Mouse (Mus musculus) skeletal muscle tissue, adult 2 months (tissue): Measurements from ENCODE around the gene Cdc42ep1.
A peak's percentile ranks its signal among the peaks of the same experiment; 100 is the strongest.

Source experiments
- DNase-seq: peaks from one replicate; pipeline ENCODE4 v3.0.0-alpha.2; 2012; ENCODE audit warnings: low read depth, low spot score

The Cdc42ep1 gene

DNA sequence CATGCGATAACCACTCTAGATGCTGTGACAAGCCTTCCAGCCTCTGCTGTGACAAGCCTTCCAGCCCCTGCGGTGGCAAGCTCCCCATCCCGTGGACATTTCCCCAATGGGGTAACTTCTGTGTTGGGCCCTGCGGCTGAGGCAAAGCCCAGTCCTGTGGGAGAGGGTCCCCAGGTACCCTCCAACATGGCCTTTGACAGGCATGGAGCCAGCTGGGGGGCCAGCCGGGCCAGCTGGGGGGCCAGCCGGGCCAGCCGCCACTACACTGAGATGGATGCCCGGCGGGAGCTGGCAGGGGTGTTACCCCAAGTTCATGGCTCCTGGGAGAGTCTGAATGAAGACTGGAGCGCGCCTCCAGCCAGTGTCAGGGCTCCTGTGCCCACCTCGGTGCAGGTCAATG is 7.1 kb downstream of the Cdc42ep1 start:
- no peak for DNase-seq

DNA sequence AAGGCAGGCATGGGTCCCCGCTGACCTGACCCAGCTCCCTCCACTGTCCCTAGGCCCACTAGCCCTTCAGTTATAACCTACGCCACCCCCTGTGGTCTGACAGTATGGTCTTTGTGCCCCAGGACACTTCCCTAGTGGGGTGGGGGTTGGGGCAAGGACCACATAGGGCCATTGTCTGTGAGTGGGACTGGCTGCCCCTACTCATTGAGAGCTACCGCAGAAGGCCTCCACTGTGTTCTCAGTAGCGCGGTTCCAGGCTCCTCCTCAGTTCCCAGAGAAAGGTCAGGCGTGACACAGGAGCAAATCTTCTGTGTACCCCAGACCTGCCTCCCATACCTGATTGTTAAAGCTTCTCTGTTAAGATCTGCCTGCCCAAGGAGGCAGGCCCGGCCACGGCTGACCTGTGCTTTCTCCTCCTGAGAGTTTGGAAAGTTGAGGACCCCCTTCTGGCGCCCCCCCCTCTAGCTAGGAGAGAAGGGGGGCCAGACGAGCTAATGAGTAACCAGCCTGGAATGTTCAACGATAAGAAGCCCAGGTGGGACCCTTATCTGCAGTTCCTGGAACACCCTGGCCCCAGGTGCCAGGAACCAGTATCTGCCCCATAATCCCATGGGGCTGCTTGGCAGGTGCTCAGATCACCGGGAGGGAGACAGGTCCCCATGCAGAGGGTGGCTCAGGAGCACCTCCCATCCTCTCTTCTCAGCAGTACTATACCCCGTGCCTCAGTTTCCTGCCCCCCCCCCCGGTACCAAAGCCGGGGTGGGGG is 7.8 kb downstream of the Cdc42ep1 start:
- no peak for DNase-seq

DNA sequence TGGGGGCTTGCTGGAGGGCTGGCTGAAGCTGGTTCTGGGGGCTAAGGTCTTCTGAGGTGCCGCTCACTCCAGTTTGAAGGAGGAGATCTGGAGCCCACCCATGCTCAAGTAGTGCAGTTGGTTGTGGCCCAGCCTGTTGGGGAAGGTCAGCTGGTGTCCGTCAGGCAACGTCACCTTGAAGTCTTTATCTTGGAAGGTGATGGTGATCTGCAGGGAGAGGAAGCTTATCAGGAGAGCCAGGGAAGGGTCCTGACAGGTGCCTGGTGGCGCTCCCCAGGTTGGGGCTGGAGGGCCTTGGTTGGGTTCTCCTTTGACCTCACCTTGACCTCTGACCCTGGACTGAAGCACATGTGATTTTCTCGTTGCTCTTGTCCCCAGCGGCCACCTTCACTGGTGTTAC is 8.5 kb downstream of the Cdc42ep1 start:
- DNase-seq: no peak

DNA sequence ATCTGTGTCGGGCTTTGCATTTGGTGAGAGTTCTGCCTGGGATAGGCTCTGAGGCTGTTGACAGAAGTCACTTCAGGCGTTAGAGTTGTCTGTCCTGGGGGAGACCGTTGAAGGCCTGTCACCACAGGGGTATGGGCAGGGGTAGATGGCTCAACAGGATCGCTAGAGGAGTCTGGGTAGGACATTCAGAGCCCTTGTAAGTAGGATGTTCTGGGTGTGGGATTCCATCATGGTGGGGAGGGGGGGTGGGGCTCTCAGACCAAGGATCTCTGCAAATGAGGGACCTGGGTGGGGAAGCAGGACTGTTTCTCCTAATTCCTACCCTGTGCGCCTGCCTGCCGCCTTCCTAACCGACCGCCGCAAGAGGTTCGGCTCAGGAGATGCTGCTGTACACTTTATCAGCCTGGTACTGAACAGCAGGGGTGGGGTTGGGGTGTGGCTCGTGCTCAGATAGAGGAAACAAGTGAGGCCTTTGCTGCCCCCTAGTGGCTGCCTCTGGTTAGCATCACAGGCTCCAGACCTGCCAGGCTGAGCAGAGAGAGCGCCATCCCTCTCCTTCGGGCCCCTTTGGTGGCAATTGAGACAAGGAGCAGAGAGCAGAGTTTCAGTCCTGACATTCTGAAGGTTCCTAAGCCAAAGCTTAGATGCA is 9.2 kb downstream of the Cdc42ep1 start:
- DNase-seq: peak; percentile 79

DNA sequence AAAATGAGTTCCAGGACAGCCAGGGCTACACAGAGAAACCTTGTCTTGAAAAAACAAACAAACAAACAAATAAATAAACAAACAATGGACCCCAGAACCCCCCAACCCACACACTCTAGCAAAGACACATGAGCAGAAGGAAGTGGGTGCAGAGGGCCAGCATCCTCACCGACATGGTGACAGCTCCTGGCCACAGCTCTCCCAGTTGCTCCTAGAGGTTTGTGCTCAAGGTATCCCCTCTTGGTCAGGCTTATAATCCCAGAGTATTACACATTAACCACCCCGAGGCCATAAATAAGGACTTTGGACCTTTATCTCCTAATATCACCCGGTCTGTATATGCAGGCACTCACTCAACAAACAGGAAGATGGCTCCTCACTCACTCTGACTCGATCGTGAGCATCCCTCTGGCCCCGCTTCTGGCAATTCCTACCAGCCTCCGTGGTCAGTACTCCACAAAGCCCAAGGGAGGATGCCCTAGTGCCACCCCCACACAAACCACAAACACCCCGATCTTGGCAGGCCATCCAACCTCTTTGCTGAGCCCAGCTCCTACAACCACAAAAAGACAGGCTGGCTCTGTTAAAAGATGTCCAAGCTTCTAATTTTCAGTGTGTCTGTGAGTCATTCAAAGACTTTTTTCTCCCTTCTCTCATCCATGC is 13.0 kb downstream of the Cdc42ep1 start, which contains the start of gene Lgals2:
Gene Lgals2 (minus strand): TSS at position 227 of the 663 bp plus-strand sequence.
- no peak for DNase-seq

DNA sequence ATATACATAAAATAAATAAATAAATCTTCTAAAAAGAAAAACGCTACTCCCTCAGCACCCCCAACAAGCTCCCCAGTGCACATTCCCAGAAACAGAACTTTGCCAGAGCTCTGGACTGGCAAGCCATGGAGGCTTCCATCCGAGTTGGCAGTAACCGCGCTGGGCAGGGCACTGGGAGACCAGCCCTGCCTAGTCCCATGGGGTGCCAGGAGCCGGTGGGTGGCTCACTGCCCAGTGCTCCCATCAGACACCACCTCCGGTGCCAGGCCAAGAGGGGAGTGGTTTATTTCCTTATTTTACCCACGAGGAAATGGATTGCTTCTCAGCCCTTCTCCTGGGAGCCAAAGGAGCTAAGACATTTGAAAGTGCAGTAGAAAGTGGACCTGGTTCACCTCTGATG is 14.6 kb downstream of the Cdc42ep1 start:
- peak; percentile 74 for DNase-seq

DNA sequence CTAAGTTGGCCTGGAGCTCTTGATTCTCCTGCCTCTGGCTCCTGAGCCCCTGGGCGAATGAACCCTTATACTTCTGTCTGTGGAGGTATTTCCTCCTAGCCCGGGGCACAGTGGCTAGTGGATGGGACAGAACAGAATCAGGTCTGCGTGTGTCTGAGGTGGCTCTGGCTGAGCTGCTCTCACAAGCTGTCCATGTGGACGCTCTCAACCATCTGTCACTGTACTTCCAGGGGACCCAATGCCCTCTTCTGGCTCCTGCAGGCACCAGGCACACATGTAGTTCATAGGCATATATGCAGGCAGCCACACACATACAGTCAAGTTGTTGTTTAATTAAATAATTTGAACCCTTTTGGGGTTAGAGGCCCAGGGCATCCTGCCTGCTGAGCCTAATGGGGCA is 16.9 kb downstream of the Cdc42ep1 start:
- DNase-seq: no peak

DNA sequence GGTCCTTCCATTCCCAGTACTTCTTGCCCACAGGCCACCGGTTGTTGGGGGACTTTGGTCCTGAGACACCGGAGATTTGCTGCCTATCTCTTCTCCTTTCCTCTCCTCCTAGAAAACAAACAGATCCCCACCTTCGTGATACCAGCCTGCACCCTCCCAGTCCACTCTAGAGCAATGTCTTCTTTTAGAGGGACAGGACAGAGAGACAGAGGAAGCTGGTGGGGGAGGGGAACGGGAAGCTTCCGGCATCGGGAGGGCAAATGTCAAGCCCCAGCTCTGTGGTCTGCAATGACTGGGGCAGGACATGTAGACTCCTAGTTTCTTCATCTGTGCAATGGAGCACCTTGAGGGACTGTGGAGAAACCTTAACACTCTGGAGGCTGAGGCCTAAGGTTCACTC is 17.3 kb downstream of the Cdc42ep1 start:
- DNase-seq: no peak

DNA sequence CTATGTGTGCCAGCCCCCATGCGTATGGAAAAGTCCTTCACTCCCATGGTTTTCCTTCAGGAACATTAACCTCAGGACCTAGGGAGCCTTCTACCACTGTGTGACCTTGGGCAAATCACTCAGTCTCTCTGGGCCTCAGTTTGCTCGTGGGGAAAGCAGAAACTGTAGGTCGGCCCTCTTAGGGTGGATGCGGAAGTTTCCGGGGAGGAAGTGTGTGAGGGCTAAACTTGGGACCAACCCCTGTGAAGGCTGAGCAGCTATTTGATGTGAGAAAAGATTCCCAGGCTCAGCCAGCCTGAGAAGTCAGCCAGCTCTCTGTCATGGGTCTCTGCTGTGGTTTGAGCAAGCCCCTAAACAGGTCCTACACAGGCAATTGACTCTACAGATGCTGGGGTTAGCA is 19.9 kb downstream of the Cdc42ep1 start:
- DNase-seq: no peak

DNA sequence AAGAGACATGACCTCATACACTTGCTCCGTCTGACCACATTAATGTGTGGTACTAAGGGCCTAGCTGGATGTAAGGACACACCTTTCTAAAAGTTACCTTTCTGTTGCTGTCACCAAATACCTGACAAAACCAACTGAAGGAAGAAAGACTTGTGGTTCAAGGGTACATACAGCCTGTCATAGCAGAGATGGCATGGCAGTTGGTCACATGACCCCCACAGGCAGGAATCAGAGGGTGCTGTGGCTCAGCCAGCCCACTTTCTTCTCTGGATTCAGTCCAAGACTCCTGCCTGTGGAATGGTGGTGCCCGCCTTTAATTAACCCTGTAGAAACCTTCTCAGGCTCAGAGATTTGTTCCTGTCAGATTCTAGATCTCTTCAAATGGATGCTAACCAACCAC is 20.7 kb downstream of the Cdc42ep1 start:
- no peak for DNase-seq

DNA sequence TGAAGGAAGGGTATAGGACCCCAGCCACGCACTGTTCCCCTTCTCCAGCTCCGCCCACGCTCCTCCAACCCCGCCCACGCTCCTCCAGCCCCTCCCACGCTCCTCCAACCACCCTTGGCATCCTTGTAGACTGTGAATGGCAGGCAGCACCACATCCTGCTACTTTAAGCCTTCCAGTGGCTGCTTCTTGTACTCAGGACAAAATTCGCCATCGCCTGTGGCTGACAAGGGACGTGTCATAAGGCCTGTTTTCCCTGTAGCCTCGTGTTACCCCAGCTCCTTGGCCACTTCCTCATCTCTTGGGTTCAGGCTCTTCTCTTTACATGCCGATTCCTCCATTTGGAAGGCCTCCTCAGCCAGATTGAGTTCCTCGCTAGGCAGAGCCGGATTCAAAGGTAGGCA is 21.4 kb downstream of the Cdc42ep1 start:
- no peak for DNase-seq

DNA sequence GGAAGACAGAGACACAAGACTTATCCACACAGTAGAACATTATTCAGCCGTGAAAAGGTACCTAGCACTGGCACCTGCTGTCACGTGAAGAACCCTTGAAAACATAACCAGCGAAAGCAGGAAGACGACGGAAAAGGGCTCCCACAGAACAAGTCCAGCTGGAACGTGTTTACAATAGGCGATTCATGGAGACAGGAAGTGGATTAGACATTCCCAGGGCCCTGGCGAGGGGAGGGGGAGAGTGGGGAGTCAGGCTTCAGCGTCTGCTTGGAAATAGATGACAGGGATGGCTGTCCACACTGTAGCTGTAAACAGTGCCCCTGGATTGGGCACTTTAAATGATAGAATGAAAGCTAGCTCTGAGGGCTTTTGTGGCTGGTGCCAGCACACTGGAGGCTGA is 26.0 kb downstream of the Cdc42ep1 start:
- no peak for DNase-seq

DNA sequence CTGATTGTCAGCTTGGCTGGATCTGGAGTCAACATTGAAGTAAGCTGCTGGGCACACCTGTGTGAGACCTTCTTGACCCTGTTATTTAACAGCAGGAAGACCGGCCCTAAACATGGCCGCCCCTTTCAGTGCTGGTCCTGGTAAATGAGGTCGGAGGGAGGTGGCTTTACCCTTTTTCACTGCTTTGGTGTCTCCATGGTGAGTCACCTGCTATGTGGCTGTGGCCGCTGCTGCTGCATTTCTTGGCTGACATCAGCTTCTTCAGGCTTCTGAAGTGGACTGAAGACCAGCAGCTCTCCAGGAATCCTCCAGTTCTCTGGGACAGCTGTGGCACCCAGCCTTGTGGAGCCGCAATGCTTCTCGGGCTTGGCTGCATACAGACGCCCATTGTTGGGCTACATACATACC is 26.4 kb downstream of the Cdc42ep1 start:
- no peak for DNase-seq

DNA sequence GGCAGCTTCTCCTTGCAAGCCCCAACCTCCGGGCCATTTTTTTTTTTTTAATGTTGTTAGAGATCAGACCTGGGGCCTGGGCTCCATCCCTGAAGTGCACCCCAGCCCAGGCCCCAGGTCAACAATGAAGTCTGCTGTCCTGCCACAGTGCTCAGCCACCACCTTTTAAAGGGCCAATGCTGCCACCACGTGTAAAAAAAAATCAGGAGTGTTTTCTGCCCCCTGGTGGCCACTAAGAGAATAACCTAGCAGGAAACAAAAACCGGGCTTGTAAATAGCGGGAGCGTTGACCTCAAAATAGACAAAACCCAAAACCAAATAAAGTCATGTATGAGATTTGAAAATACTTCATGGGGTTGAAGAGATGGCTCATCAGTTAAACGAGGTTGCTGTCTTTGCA is 27.4 kb downstream of the Cdc42ep1 start:
- DNase-seq: peak; percentile 56

DNA sequence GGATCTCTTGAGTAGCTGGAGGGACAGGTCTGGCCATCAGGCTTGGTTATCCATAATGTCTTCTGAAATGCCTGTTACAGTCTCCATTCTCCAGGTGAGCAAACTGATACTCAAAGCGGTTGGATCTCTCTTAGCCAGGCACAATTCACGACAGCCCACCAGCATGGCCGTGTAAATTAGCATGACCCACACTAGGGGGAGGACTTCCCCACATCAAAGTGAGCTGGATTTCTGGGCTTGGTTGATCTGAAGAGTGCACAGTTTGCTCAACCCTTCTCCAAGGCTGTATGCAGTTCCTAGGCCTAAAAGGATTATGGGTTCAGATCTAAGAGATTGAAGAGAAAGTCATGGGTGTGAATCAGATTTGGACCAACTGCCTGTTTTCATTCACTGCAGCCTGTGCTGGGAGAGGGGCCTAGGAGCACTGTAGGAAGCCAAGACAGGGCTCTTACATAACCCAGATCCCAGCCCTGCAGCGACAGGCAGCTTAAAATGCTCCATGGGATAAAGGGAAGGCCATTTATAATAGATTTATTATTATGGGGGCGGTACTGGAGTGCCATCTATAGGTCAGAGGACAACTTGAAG is 29.7 kb downstream of the Cdc42ep1 start:
- DNase-seq: no peak

DNA sequence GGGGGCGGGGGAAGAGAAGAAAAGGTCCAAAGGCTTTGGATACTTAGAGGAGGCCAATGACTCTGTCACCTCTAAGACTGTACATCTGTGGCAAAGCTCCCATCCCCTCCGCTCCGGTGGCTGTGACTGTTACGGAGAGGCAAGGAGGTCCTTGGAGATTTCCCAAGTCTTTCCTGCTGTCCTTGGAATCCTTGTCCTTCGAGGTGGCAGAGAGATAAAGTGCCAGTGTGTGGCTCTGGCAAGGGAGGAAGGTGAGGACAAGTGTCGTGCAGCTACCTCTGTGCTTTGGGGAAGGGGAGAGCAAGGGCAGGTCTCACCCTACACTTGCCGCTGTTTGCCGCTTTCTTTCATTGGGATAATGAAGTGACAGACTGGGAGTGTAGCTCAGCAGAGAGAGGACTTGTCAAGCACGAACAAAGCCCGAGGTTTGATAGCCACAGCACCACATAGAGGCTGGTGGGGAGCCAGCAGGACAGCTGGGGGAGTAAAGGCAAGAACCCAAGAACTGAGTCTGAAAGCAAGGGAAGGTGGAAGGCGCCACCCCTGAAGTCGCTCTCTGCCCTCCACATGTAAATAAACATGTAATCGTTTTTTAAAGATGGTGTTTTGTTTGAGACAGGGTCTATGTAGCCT is 31.5 kb downstream of the Cdc42ep1 start:
- no peak for DNase-seq

DNA sequence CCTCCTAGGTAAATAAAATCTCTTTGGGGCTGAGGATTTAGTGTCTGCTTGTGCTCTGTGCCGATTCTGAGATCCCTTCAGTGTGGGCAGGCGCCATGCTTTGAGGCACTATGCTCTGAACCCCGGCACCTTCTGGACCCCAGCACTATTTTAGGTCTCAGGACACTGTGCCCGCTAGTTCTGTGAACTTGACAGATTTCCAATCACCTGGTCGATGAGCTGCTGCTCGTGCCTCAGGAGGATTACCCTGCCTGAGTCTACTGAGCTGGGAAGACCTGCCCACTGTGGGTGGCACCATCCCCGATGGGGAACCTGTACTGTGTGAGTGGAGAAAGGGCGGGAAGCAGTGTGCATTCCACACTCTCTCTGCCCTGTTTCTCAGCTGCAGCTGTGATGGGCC is 32.6 kb downstream of the Cdc42ep1 start:
- no peak for DNase-seq

DNA sequence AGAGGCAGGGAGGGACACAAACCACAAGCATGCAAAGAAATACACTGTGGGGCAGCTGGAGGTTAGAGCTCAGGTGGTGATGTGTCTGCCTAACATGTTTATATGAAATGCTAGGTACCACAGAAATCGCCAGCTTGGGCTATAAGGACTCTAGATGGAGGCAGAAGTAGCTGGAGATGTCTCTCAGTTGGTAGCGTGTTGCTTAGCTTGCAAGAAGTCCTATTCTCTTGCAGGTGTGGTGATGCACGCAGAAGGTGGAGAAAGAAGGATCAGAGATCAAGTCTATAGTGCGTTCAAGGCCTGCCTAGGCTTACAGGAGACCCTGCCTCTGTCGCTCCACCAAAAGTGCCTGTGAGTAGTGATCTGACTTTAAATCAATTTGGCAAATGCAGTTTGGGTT is 33.1 kb downstream of the Cdc42ep1 start:
- DNase-seq: no peak

DNA sequence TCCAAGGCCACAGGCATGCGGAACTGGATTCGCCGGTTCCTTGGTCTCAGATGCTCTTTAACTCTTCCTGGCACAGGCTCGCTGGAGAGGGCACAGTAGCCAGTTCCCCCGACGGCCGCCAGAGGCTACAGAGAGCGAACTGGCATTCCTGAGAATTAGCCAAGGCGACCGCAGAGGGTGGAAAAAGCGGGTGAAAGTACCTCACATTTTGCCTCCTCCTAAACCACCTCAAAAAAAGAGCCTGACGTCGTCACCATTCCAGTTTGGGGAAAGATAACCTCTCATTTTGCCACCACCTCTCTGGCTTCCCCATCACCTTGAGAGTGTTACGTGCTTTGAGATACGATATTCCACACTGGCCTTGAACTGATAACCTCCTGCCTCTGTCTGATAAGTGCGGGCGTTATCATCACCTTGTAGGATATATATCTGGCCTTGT is 33.9 kb downstream of the Cdc42ep1 start:
- DNase-seq: no peak

DNA sequence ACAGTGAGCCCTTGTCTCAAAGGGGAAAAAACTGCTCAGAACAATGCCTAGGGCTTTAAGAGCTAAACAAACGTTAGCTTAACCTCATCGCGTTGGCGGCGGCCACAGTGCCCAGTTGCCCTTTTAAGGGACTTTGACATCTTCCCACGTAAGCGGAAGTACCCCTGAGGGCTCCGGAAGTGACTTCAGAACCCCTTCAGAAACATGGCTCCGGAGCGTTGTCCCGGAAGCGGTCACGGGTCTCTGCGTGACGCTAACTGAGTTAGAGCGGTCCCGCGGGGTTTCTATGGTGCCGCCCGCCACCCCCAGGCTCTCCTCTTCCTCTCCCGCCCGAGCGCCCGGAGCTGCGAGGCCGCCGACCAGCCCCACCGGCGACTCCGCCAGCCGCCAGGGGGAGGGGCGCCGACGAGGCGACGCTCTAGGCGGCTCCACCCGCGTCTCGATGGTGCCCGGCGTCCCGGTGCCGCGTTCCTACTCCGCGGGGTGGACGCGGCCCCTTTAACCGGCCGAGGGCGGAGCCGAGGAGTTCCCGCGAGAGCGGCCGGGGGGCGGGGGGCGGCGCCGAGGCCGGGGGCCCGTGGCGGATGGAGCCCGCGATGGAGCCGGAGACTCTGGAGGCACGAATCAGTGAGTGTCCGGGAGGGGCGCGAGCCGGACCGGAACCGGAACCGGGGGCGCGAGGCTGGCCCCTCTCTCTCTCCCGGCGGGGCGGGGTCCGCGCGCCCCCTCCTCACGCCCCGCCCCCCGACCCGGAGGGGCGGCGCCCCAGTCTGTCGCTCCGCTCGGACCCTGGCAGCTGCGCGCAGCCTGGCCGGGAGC is 34.8 kb downstream of the Cdc42ep1 start, which contains the start of gene Gga1:
Gene Gga1 (plus strand): TSS at position 200 of the 819 bp plus-strand sequence.
- DNase-seq: peak; percentile 95

DNA sequence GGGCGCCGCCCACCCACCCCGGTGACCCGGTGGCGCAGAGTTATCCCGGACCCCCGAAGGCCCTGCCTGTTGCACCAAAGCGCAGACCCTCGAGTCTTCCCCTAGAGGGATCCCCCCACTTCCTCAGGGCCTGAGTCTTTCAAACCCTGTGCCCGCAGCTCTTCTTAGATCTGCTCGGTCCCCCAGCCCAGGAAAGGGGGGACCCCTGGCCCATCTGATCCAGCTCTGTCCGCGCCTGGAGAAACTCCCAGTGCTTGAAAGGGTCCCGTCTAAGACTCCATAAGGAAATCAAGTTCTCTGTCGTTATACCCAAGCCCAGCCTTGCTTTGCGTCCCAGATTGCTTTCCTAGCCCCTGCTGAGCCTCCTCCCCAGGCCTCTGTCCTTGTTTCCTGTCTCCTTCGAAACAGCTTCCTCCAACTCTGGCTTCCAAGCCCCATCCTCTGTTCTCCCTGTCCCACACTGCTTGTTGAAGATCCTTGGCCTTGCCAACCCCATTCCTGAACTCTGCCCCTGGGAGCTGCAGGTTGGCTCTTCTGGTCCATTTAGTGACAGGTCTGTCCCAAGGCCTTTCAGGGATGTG is 35.5 kb downstream of the Cdc42ep1 start:
- DNase-seq: no peak
